10 mouse cellular contexts compared by ENCODE assay signal in the genomic region with DNA sequence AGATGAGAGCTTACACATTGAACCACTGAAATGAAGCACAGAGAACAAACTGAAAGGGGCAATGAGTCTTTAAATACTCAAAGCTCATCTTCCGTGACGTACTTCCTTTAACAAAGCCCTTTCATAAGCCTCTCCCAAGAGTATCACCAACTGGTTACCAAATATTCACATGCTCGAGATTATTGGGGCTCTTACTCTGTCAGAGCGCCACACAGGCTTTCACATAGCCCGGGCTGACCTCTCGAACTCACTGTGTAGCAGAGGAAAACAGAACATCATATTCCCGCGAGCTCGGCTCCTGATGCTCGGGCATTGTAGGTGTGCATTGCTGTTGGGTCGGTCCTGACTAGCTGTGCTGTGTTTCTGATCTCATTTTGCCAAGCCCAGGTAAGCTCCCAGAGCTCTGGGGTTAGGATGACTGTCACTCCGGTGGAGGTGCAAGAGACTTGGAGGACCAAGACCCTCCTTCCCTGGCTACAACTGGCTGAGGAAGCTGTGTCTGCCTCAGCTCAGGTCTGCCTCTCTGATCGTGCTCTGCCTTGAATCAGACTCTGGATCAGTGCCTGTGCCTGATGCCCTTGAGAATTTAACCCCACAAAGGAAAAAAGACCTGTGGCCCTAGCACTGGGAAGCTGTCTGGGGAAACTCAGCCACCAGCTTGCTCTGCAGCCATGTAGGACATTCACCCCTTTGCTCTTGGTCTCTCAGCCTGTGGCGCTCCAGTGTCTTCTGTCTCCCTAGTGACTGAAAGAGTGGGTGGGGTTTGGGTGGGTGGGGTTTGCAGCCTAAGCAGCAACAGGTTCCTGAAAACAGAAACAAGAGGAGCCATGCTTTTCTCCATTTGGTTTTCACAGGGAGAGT. TPM values are rescaled to one million over a fixed set of nuclear protein-coding genes. Genes with fewer than 3 reads are reported as not detected.
DNase-seq lines count a peak whose midpoint lies in the region; ATAC-seq and TF ChIP-seq lines count a peak whose summit lies in the region.
"Had no signal": no experiment of that assay in that cellular context is flagged by ENCODE, and none has a peak within 500 bp of the region (broad histone marks: within the 10 kb centered on the region; RNA-seq: fewer than 3 reads in every experiment).

No protein-coding gene starts in this region.

- TF ChIP-seq EP300 in lung, postnatal 0 days (IDR thresholded peaks at IDR 0.05), result no peak

- TF ChIP-seq CTCF in lung, postnatal 0 days (IDR thresholded peaks at IDR 0.05), result no peak

- DNase-seq in lung, postnatal 0 days (ENCODE audit: low spot score), result no peak
- no peak for DNase-seq in lung, postnatal 10 days
- DNase-seq in ZHBTc4 (ENCODE audit: low read depth, low spot score) (peak; percentile 86), liver (peak; percentile 29)
- DNase-seq in splenic B cell, adult 2 months (ENCODE audit: low read depth, low spot score), result peak; percentile 94
- no peak for DNase-seq in cerebellum, postnatal 25 days
- no peak for DNase-seq in urinary bladder, postnatal 36 days (ENCODE audit: low spot score in 2 of 2)

- no peak overlapping the region for H3K4me2 ChIP-seq in lung, postnatal 0 days (replicated peaks; ENCODE audit: low read depth, low read length)
- H3K4me2 ChIP-seq: hindbrain, embryonic 15.5 days had no signal

- no peak for ATAC-seq in lung, postnatal 0 days
- no peak for ATAC-seq in erythroblast, adult 5-6 weeks (replicated peaks; ENCODE audit: low FRiP score, poor library complexity, severe bottlenecking)

- H3K27me3 ChIP-seq in lung, postnatal 0 days (replicated peaks; ENCODE audit: insufficient read depth, low read length), result no peaks in the 10 kb centered on the region
- H3K27me3 ChIP-seq in splenic B cell, adult 2 months (ENCODE audit: control insufficient read depth, insufficient read depth, low read length, poor library complexity, severe bottlenecking), result no peaks in the 10 kb centered on the region
- H3K27me3 ChIP-seq: hindbrain, embryonic 15.5 days had no signal

- no peaks in the 10 kb centered on the region for H3K9me3 ChIP-seq in lung, postnatal 0 days (ENCODE audit: low read length)
- H3K9me3 ChIP-seq: hindbrain, embryonic 15.5 days had no signal

- no peak overlapping the region for H3K4me3 ChIP-seq in lung, postnatal 0 days (ENCODE audit: low read depth, low read length)
- H3K4me3 ChIP-seq: hindbrain, embryonic 15.5 days; megakaryocyte, embryonic 14.5 days had no signal

- no peaks in the 10 kb centered on the region; the same call in 1 of the 2 replicates for H3K4me1 ChIP-seq in lung, postnatal 0 days (ENCODE audit: insufficient read depth, low read depth, low read length)
- H3K4me1 ChIP-seq: hindbrain, embryonic 15.5 days had no signal

- H3K27ac ChIP-seq in lung, postnatal 0 days (ENCODE audit: low read length), result peak overlapping the region; percentile 38; the same call in 1 of the 2 replicates
- H3K27ac ChIP-seq: hindbrain, embryonic 15.5 days had no signal

- H3K36me3 ChIP-seq in lung, postnatal 0 days (ENCODE audit: insufficient read depth, low read length), result no peaks in the 10 kb centered on the region
- no peaks in the 10 kb centered on the region for H3K36me3 ChIP-seq in splenic B cell, adult 2 months (ENCODE audit: control insufficient read depth, insufficient read depth, low read length, poor library complexity, severe bottlenecking)
- H3K36me3 ChIP-seq: hindbrain, embryonic 15.5 days had no signal

- WGBS in lung, postnatal 0 days, result 60% methylated on average over 14 of the region's 14 CpGs

- no peak overlapping the region for H3K9ac ChIP-seq in lung, postnatal 0 days (replicated peaks; ENCODE audit: low read depth)
- H3K9ac ChIP-seq: hindbrain, embryonic 15.5 days had no signal

RNA-seq across cellular contexts. Expression of gene Irak2, which starts 22.5 kb away (rescaled TPM):
- polyA plus RNA-seq in lung, postnatal 0 days (2015; fragmentation: Nextera tagmentation; extraction: Ambion mirVana), result 15.6 and 16.1 TPM in 2 replicates
- 18.8 and 56.0 TPM in 2 replicates for total RNA-seq in erythroblast, adult 5-6 weeks (2015; ENCODE audit: low replicate concordance)
- 58.7 and 68.4 TPM in 2 replicates for total RNA-seq in erythroblast, adult 5-6 weeks (2017; ENCODE audit: low replicate concordance)

RNA-seq across cellular contexts. Expression of gene Tatdn2, which starts 36.1 kb away (rescaled TPM):
- polyA plus RNA-seq in lung, postnatal 0 days (2015; fragmentation: Nextera tagmentation; extraction: Ambion mirVana), result 1.1 and 1.3 TPM in 2 replicates
- 2.9 and 22.8 TPM in 2 replicates for total RNA-seq in erythroblast, adult 5-6 weeks (2015; ENCODE audit: low replicate concordance)
- 36.4 and 49.5 TPM in 2 replicates for total RNA-seq in erythroblast, adult 5-6 weeks (2017; ENCODE audit: low replicate concordance)

RNA-seq across cellular contexts. Expression of gene Vhl, which starts 37.0 kb away (rescaled TPM):
- polyA plus RNA-seq in lung, postnatal 0 days (2015; fragmentation: Nextera tagmentation; extraction: Ambion mirVana), result 28.2 and 30.6 TPM in 2 replicates
- total RNA-seq in erythroblast, adult 5-6 weeks (2015; ENCODE audit: low replicate concordance), result 6.3 and 11.5 TPM in 2 replicates
- 3.6 and 8.9 TPM in 2 replicates for total RNA-seq in erythroblast, adult 5-6 weeks (2017; ENCODE audit: low replicate concordance)

RNA-seq across cellular contexts. Expression of gene Brk1, which starts 56.1 kb away (rescaled TPM):
- 215 and 225 TPM in 2 replicates for polyA plus RNA-seq in lung, postnatal 0 days (2015; fragmentation: Nextera tagmentation; extraction: Ambion mirVana)
- total RNA-seq in erythroblast, adult 5-6 weeks (2015; ENCODE audit: low replicate concordance), result 86.5 and 91.5 TPM in 2 replicates
- 36.9 and 54.7 TPM in 2 replicates for total RNA-seq in erythroblast, adult 5-6 weeks (2017; ENCODE audit: low replicate concordance)

RNA-seq across cellular contexts. Expression of gene Ghrl, which starts 59.0 kb away (rescaled TPM):
- polyA plus RNA-seq in lung, postnatal 0 days (2015; fragmentation: Nextera tagmentation; extraction: Ambion mirVana), result 5.5 and 6.0 TPM in 2 replicates
- not detected in 2 replicates for total RNA-seq in erythroblast, adult 5-6 weeks (2015; ENCODE audit: low replicate concordance)
- total RNA-seq in erythroblast, adult 5-6 weeks (2017; ENCODE audit: low replicate concordance), result not detected in 2 replicates

Comparison
In these comparisons a context has a peak if more than half of its experiments do, and no peak if none do; other contexts are left out.
1. DNase-seq: peak in ZHBTc4 (single experiment), liver (single experiment) and splenic B cell, adult 2 months (single experiment); none in lung, postnatal 0 days (single experiment), lung, postnatal 10 days (single experiment), cerebellum, postnatal 25 days (0 of 2) and urinary bladder, postnatal 36 days (0 of 2).